ENCODE assay signal across 23 mouse cellular contexts in genomic region chr8:18478166-18478565, GRCm38 (mm10).
"Had no signal": no experiment of that assay in that cellular context is flagged by ENCODE, and none has a peak within 500 bp of the region (broad histone marks: within the 10 kb centered on the region; RNA-seq: fewer than 3 reads in every experiment).

No protein-coding gene starts in this region.

- H3K36me3 ChIP-seq: hindbrain, embryonic 13.5 days; hindbrain, embryonic 15.5 days; kidney, embryonic 15.5 days; limb, embryonic 13.5 days; limb, embryonic 15.5 days; liver, embryonic 13.5 days had no signal

- H3K4me1 ChIP-seq: hindbrain, embryonic 13.5 days; hindbrain, embryonic 15.5 days; kidney, embryonic 15.5 days; limb, embryonic 13.5 days; limb, embryonic 15.5 days; liver, embryonic 13.5 days had no signal

- ATAC-seq: hindbrain, postnatal 0 days had no signal

- H3K27me3 ChIP-seq: hindbrain, embryonic 13.5 days; hindbrain, embryonic 15.5 days; kidney, embryonic 15.5 days; limb, embryonic 13.5 days; limb, embryonic 15.5 days; liver, embryonic 13.5 days had no signal

- DNase-seq: gastrocnemius, postnatal 14 days; gastrocnemius, postnatal 36 days; heart, adult 11 months; heart, adult 2 months; heart, postnatal 10 days; heart, postnatal 36 days; kidney, adult 11 months; kidney, adult 2 months; kidney, adult 9 months; kidney, postnatal 14 days; kidney, postnatal 36 days; layer of hippocampus, adult 9-11 months; layer of hippocampus, postnatal 36 days; left cerebral cortex, postnatal 4 days; liver, embryonic 13.5 days had no signal

- H3K27ac ChIP-seq: heart, adult 2 months; hindbrain, embryonic 13.5 days; hindbrain, embryonic 15.5 days; hindbrain, postnatal 0 days; kidney, embryonic 15.5 days; kidney, postnatal 0 days; limb, embryonic 13.5 days; limb, embryonic 15.5 days; liver, embryonic 13.5 days had no signal

- H3K4me2 ChIP-seq: heart, embryonic 11.5 days; hindbrain, embryonic 13.5 days; hindbrain, embryonic 15.5 days; kidney, embryonic 15.5 days; limb, embryonic 13.5 days; limb, embryonic 15.5 days; liver, embryonic 13.5 days had no signal

- H3K4me3 ChIP-seq: heart, adult 2 months; hindbrain, embryonic 13.5 days; hindbrain, embryonic 15.5 days; kidney, embryonic 15.5 days; limb, embryonic 13.5 days; limb, embryonic 15.5 days; liver, embryonic 13.5 days had no signal

- H3K9ac ChIP-seq: hindbrain, embryonic 13.5 days; hindbrain, embryonic 15.5 days; kidney, embryonic 15.5 days; limb, embryonic 13.5 days; limb, embryonic 15.5 days; liver, embryonic 13.5 days had no signal

- H3K9me3 ChIP-seq: hindbrain, embryonic 13.5 days; hindbrain, embryonic 15.5 days; kidney, embryonic 15.5 days; limb, embryonic 13.5 days; limb, embryonic 15.5 days; liver, embryonic 13.5 days had no signal
